9 mouse cellular contexts compared by ENCODE assay signal in genomic region chr6:83774126-83774525, GRCm38 (mm10). TPM values are rescaled to one million over a fixed set of nuclear protein-coding genes. Genes with fewer than 3 reads are reported as not detected.
DNase-seq lines count a peak whose midpoint lies in the region; ATAC-seq lines count a peak whose summit lies in the region.
"Had no signal": no experiment of that assay in that cellular context is flagged by ENCODE, and none has a peak within 500 bp of the region (broad histone marks: within the 10 kb centered on the region; RNA-seq: fewer than 3 reads in every experiment).

No protein-coding gene starts in this region.

- H3K9me3 ChIP-seq in heart, embryonic 16.5 days (replicated peaks; ENCODE audit: control insufficient read depth, low read length): no peaks in the 10 kb centered on the region
- H3K9me3 ChIP-seq in embryonic facial prominence, embryonic 10.5 days: no peaks in the 10 kb centered on the region
- no peaks in the 10 kb centered on the region for H3K9me3 ChIP-seq in intestine, embryonic 16.5 days (ENCODE audit: control insufficient read depth, low read length)
- no peaks in the 10 kb centered on the region for H3K9me3 ChIP-seq in midbrain, embryonic 16.5 days (replicated peaks; ENCODE audit: control insufficient read depth, low read length, poor library complexity, severe bottlenecking)

- no peak overlapping the region for H3K27ac ChIP-seq in heart, embryonic 16.5 days (ENCODE audit: low read length)
- no peak overlapping the region for H3K27ac ChIP-seq in embryonic facial prominence, embryonic 10.5 days (replicated peaks)
- no peak overlapping the region; the same call in 1 of the 2 replicates for H3K27ac ChIP-seq in intestine, embryonic 16.5 days (ENCODE audit: low read length)
- H3K27ac ChIP-seq in midbrain, embryonic 16.5 days (ENCODE audit: low read length): no peak overlapping the region

- no peaks in the 10 kb centered on the region for H3K27me3 ChIP-seq in heart, embryonic 16.5 days (ENCODE audit: control insufficient read depth, insufficient read depth, low read length)
- H3K27me3 ChIP-seq in embryonic facial prominence, embryonic 10.5 days (replicated peaks; ENCODE audit: low read depth, poor library complexity, severe bottlenecking): no peaks in the 10 kb centered on the region
- H3K27me3 ChIP-seq in intestine, embryonic 16.5 days (replicated peaks; ENCODE audit: control insufficient read depth, insufficient read depth, low read length): no peaks in the 10 kb centered on the region
- no peaks in the 10 kb centered on the region for H3K27me3 ChIP-seq in midbrain, embryonic 16.5 days (ENCODE audit: control insufficient read depth, insufficient read depth, low read depth, low read length)

- 60% methylated on average over 9 of the region's 9 CpGs for WGBS in heart, embryonic 16.5 days
- WGBS in embryonic facial prominence, embryonic 10.5 days: 63% methylated on average over 9 of the region's 9 CpGs
- 54% methylated on average over 9 of the region's 9 CpGs for WGBS in intestine, embryonic 16.5 days
- 71% methylated on average over 9 of the region's 9 CpGs for WGBS in midbrain, embryonic 16.5 days

- H3K4me3 ChIP-seq in heart, embryonic 16.5 days (ENCODE audit: low read length): peak overlapping the region; percentile 96
- peak overlapping the region; percentile 97 for H3K4me3 ChIP-seq in embryonic facial prominence, embryonic 10.5 days
- H3K4me3 ChIP-seq in intestine, embryonic 16.5 days (ENCODE audit: low read length): peak overlapping the region; percentile 100
- H3K4me3 ChIP-seq in midbrain, embryonic 16.5 days (ENCODE audit: low read depth, low read length): no peak overlapping the region; the same call in 1 of the 2 replicates

- H3K9ac ChIP-seq in heart, embryonic 16.5 days (ENCODE audit: low read length): peak overlapping the region; percentile 97
- peak overlapping the region; percentile 99 for H3K9ac ChIP-seq in intestine, embryonic 16.5 days (ENCODE audit: low read depth, low read length)
- H3K9ac ChIP-seq in midbrain, embryonic 16.5 days (ENCODE audit: low read depth, low read length): no peak overlapping the region

- H3K4me1 ChIP-seq in heart, embryonic 16.5 days (ENCODE audit: control insufficient read depth, insufficient read depth, low read length): peaks cover 9% of the 10 kb centered on the region
- H3K4me1 ChIP-seq in embryonic facial prominence, embryonic 10.5 days: peaks cover 27% of the 10 kb centered on the region
- peaks cover 10% of the 10 kb centered on the region for H3K4me1 ChIP-seq in intestine, embryonic 16.5 days (ENCODE audit: control insufficient read depth, insufficient read depth, low read length)
- peaks cover 20% of the 10 kb centered on the region for H3K4me1 ChIP-seq in midbrain, embryonic 16.5 days (ENCODE audit: control insufficient read depth, insufficient read depth, low read length)

- ATAC-seq in heart, embryonic 16.5 days (replicated peaks; ENCODE audit: extremely low read depth, insufficient read depth, low FRiP score): no peak
- ATAC-seq in intestine, embryonic 16.5 days: no peak
- ATAC-seq in midbrain, embryonic 16.5 days: no peak

- DNase-seq in heart, adult 8-10 months (ENCODE audit: low spot score): no peak
- DNase-seq in embryonic facial prominence, embryonic 10.5 days (ENCODE audit: low spot score): no peak
- no peak for DNase-seq in embryo, embryonic 10.5 days (ENCODE audit: low spot score)
- DNase-seq in kidney, postnatal 4 days: no peak
- DNase-seq in adrenal gland, adult 18-20 months (ENCODE audit: low spot score in 2 of 2): no peak

- peak overlapping the region; percentile 92 for H3K4me2 ChIP-seq in heart, embryonic 16.5 days (ENCODE audit: low read depth, low read length)
- peak overlapping the region; percentile 87 for H3K4me2 ChIP-seq in intestine, embryonic 16.5 days (ENCODE audit: low read depth, low read length)
- H3K4me2 ChIP-seq in midbrain, embryonic 16.5 days (ENCODE audit: low read length): peak overlapping the region; percentile 88; the same call in 1 of the 2 replicates

- peaks cover 15% of the 10 kb centered on the region for H3K36me3 ChIP-seq in heart, embryonic 16.5 days (ENCODE audit: control insufficient read depth, insufficient read depth)
- H3K36me3 ChIP-seq in embryonic facial prominence, embryonic 10.5 days (replicated peaks): peaks cover 46% of the 10 kb centered on the region
- peaks cover 3% of the 10 kb centered on the region; the same call in 1 of the 2 replicates for H3K36me3 ChIP-seq in intestine, embryonic 16.5 days (ENCODE audit: control insufficient read depth, insufficient read depth, low read length)
- no peaks in the 10 kb centered on the region; the same call in 1 of the 2 replicates for H3K36me3 ChIP-seq in midbrain, embryonic 16.5 days (ENCODE audit: control insufficient read depth, insufficient read depth, low read length)

RNA-seq across cellular contexts. Expression of gene Tex261, which starts 1.5 kb away (rescaled TPM):
- polyA plus RNA-seq in heart, embryonic 16.5 days (2015; fragmentation: Nextera tagmentation; extraction: Ambion mirVana): 89.9 and 108 TPM in 2 replicates
- total RNA-seq in heart, adult 8-10 months (2022): 100 to 1,000 TPM in 2 of 4 experiments, 10 to 100 TPM in 2; 91.3 to 107 (median 97.8) TPM
- polyA plus RNA-seq in embryonic facial prominence, embryonic 10.5 days (2016; fragmentation: Nextera tagmentation; extraction: Ambion mirVana): 76.0 and 79.7 TPM in 2 replicates
- polyA plus RNA-seq in intestine, embryonic 16.5 days (2015; fragmentation: Nextera tagmentation; extraction: Ambion mirVana): 83.3 and 88.5 TPM in 2 replicates
- polyA plus RNA-seq in midbrain, embryonic 16.5 days (2015; fragmentation: Nextera tagmentation; extraction: Ambion mirVana): 62.8 and 69.3 TPM in 2 replicates
- total RNA-seq in adrenal gland, adult 18-20 months (2021): 100 to 1,000 TPM; 171 to 183 TPM

RNA-seq across cellular contexts. Expression of gene Ankrd53, which starts 11.7 kb away (rescaled TPM):
- polyA plus RNA-seq in heart, embryonic 16.5 days (2015; fragmentation: Nextera tagmentation; extraction: Ambion mirVana): not detected in 2 replicates
- total RNA-seq in heart, adult 8-10 months (2022): under 1 TPM in 1 of 4 experiments, not detected in 3; 0.22 TPM
- polyA plus RNA-seq in embryonic facial prominence, embryonic 10.5 days (2016; fragmentation: Nextera tagmentation; extraction: Ambion mirVana): 0.11 and 0.15 TPM in 2 replicates
- polyA plus RNA-seq in intestine, embryonic 16.5 days (2015; fragmentation: Nextera tagmentation; extraction: Ambion mirVana): not detected in 2 replicates
- 0.25 and 0.29 TPM in 2 replicates for polyA plus RNA-seq in midbrain, embryonic 16.5 days (2015; fragmentation: Nextera tagmentation; extraction: Ambion mirVana)
- total RNA-seq in adrenal gland, adult 18-20 months (2021): under 1 TPM in 1 of 2 experiments, not detected in 1; 0.16 TPM
- total RNA-seq: layer of hippocampus, postnatal 10 days had no signal

RNA-seq across cellular contexts. Expression of gene Nagk, which starts 20.7 kb away (rescaled TPM):
- polyA plus RNA-seq in heart, embryonic 16.5 days (2015; fragmentation: Nextera tagmentation; extraction: Ambion mirVana): 67.5 and 69.6 TPM in 2 replicates
- 10 to 100 TPM; 19.9 to 25.3 (median 22.7) TPM for total RNA-seq in heart, adult 8-10 months (2022)
- 22.1 and 26.8 TPM in 2 replicates for polyA plus RNA-seq in embryonic facial prominence, embryonic 10.5 days (2016; fragmentation: Nextera tagmentation; extraction: Ambion mirVana)
- 128 and 140 TPM in 2 replicates for polyA plus RNA-seq in intestine, embryonic 16.5 days (2015; fragmentation: Nextera tagmentation; extraction: Ambion mirVana)
- 112 and 122 TPM in 2 replicates for polyA plus RNA-seq in midbrain, embryonic 16.5 days (2015; fragmentation: Nextera tagmentation; extraction: Ambion mirVana)
- total RNA-seq in adrenal gland, adult 18-20 months (2021): 10 to 100 TPM; 41.0 to 51.8 TPM

RNA-seq across cellular contexts. Expression of gene Atp6v1b1, which starts 31.3 kb away (rescaled TPM):
- 0.09 and 0.32 TPM in 2 replicates for polyA plus RNA-seq in heart, embryonic 16.5 days (2015; fragmentation: Nextera tagmentation; extraction: Ambion mirVana)
- under 1 TPM in 1 of 4 experiments, not detected in 3; 0.17 TPM for total RNA-seq in heart, adult 8-10 months (2022)
- polyA plus RNA-seq in embryonic facial prominence, embryonic 10.5 days (2016; fragmentation: Nextera tagmentation; extraction: Ambion mirVana): not detected in 2 replicates
- polyA plus RNA-seq in intestine, embryonic 16.5 days (2015; fragmentation: Nextera tagmentation; extraction: Ambion mirVana): not detected in 2 replicates
- polyA plus RNA-seq in midbrain, embryonic 16.5 days (2015; fragmentation: Nextera tagmentation; extraction: Ambion mirVana): not detected in 2 replicates
- not detected for total RNA-seq in adrenal gland, adult 18-20 months (2021)

RNA-seq across cellular contexts. Expression of gene Paip2b, which starts 57.4 kb away (rescaled TPM):
- polyA plus RNA-seq in heart, embryonic 16.5 days (2015; fragmentation: Nextera tagmentation; extraction: Ambion mirVana): 12.3 and 13.9 TPM in 2 replicates
- 10 to 100 TPM; 42.5 to 48.7 (median 46.1) TPM for total RNA-seq in heart, adult 8-10 months (2022)
- polyA plus RNA-seq in embryonic facial prominence, embryonic 10.5 days (2016; fragmentation: Nextera tagmentation; extraction: Ambion mirVana): 19.3 and 19.4 TPM in 2 replicates
- 12.7 and 13.4 TPM in 2 replicates for polyA plus RNA-seq in intestine, embryonic 16.5 days (2015; fragmentation: Nextera tagmentation; extraction: Ambion mirVana)
- polyA plus RNA-seq in midbrain, embryonic 16.5 days (2015; fragmentation: Nextera tagmentation; extraction: Ambion mirVana): 29.7 and 30.6 TPM in 2 replicates
- 10 to 100 TPM; 33.8 to 38.2 TPM for total RNA-seq in adrenal gland, adult 18-20 months (2021)
